Mouse (Mus musculus): ENCODE results near the gene Slk.

- TF ChIP-seq POLR2A (IDR thresholded peaks at IDR 0.05; ENCODE audit: borderline replicate concordance, extremely low read depth, insufficient read depth, insufficient read length, poor library complexity, severe bottlenecking) (no peak), CTCF (IDR thresholded peaks at IDR 0.05; ENCODE audit: borderline replicate concordance, extremely low read depth, insufficient read depth, insufficient read length) (no peak)
Measured at GRCm38 (mm10) chr19:47652255-47652654, 72.8 kb downstream of the Slk start.

Measured in brain, embryonic 14.5 days (tissue).